Mouse (Mus musculus): ENCODE measurements around the gene Gm11639.

- TF ChIP-seq CTCF (conservative IDR thresholded peaks at IDR 0.05; ENCODE audit: low read length) (no peak), NANOG (IDR thresholded peaks at IDR 0.05; ENCODE audit: borderline replicate concordance, low read length) (no peak)
Observed at GRCm38 (mm10) chr11:104638906-104639305, 46.6 kb upstream of the Gm11639 start.
